Mouse (Mus musculus) embryonic facial prominence, embryonic 12.5 days (tissue): ENCODE data around the gene Pomt1. TPM values are rescaled to one million over a fixed set of nuclear protein-coding genes. Genes with fewer than 3 reads are reported as not detected.

ENCODE experiments used
- ATAC-seq: fragments of 200-750 bp; cut with Nextera tagmentation; 2 replicates; pipeline ENCODE4 v1.8.0; 2017; ENCODE audit not compliant: insufficient number of reproducible peaks, insufficient read depth, low FRiP score, low TSS enrichment
- H3K27ac ChIP-seq: fragments of 300-500 bp; sonication (generic); 2 replicates; pipeline ENCODE4 v1.5.1; 2016; ENCODE audit warnings: mild to moderate bottlenecking
- H3K27me3 ChIP-seq: fragments of 300-500 bp; sonication (generic); 2 replicates; pipeline ENCODE4 v1.6.1; 2016; ENCODE audit warnings: mild to moderate bottlenecking, moderate library complexity
- H3K36me3 ChIP-seq: fragments of 300-500 bp; sonication (generic); 2 replicates; pipeline ENCODE4 v1.6.1; 2016; ENCODE audit warnings: mild to moderate bottlenecking
- H3K4me1 ChIP-seq: fragments of 300-500 bp; sonication (generic); 2 replicates; pipeline ENCODE4 v1.6.1; 2016
- H3K4me2 ChIP-seq: fragments of 300-500 bp; sonication (generic); replicated peaks from 2 replicates; pipeline ENCODE4 v1.6.1; 2016; ENCODE audit warnings: mild to moderate bottlenecking, moderate library complexity
- H3K4me3 ChIP-seq: fragments of 300-500 bp; sonication (generic); 2 replicates; pipeline ENCODE4 v1.5.1; 2016; ENCODE audit warnings: mild to moderate bottlenecking
- H3K9ac ChIP-seq: fragments of 300-500 bp; sonication (generic); 2 replicates; pipeline ENCODE4 v1.6.1; 2016; ENCODE audit warnings: mild to moderate bottlenecking, moderate library complexity
- H3K9me3 ChIP-seq: fragments of 300-500 bp; sonication (generic); 2 replicates; pipeline ENCODE4 v1.6.1; 2016; ENCODE audit warnings: mild to moderate bottlenecking, moderate library complexity
- WGBS: fragments of 180-500 bp; shearing (Covaris S2); methylation state at CpG from one replicate; pipeline ENCODE4 v1.1.7; 2016; 5-methylcytosine and 5-hydroxymethylcytosine counted together
- polyA plus RNA-seq: library from polyadenylated mRNA; unstranded; fragments of >200 nt; fragmentation: Nextera tagmentation; extraction: Ambion mirVana; gene quantifications from 2 replicates; pipeline ENCODE4 v1.2.1, GENCODE M21; 2016

Pomt1 gene
- polyA plus RNA-seq, 1 experiment from 2014 or later = 30.2 TPM

- Histone ChIP-seq H3K27me3 (no peaks in the 10 kb centered on the region), H3K4me1 (no peaks in the 10 kb centered on the region), H3K4me2 (no peak overlapping the region), H3K36me3 (peaks cover 93% of the 10 kb centered on the region), H3K9ac (no peak overlapping the region), H3K4me3 (no peak overlapping the region), H3K27ac (no peak overlapping the region), H3K9me3 (no peaks in the 10 kb centered on the region)
- WGBS = 96% methylated on average over 1 of the region's 1 CpGs
- ATAC-seq = no peak
These were observed 28.7 kb upstream of the Pomt1 start for GRCm38 (mm10) chr2:32207682-32208081.

- WGBS = 88% methylated on average over 8 of the region's 8 CpGs
- H3K4me2 ChIP-seq = no peak overlapping the region
- H3K27ac ChIP-seq = no peak overlapping the region
- no peaks in the 10 kb centered on the region for H3K9me3 ChIP-seq
- peaks cover 95% of the 10 kb centered on the region for H3K36me3 ChIP-seq
- ATAC-seq = no peak
- no peak overlapping the region for H3K9ac ChIP-seq
- no peak overlapping the region for H3K4me3 ChIP-seq
- H3K4me1 ChIP-seq = no peaks in the 10 kb centered on the region
- no peaks in the 10 kb centered on the region for H3K27me3 ChIP-seq
These were observed 24.7 kb upstream of the Pomt1 start for GRCm38 (mm10) chr2:32211689-32212088.

GRCm38 (mm10) chr2:32213000-32213399 lies 23.4 kb upstream of the Pomt1 start:
- Histone ChIP-seq H3K4me2 (no peak overlapping the region), H3K36me3 (peaks cover 95% of the 10 kb centered on the region), H3K4me3 (no peak overlapping the region), H3K9ac (no peak overlapping the region), H3K27me3 (no peaks in the 10 kb centered on the region), H3K4me1 (no peaks in the 10 kb centered on the region), H3K27ac (no peak overlapping the region), H3K9me3 (no peaks in the 10 kb centered on the region)
- WGBS = 88% methylated on average over 10 of the region's 10 CpGs
- no peak for ATAC-seq

- Histone ChIP-seq H3K9ac (no peak overlapping the region), H3K4me1 (no peaks in the 10 kb centered on the region), H3K4me3 (no peak overlapping the region), H3K9me3 (no peaks in the 10 kb centered on the region), H3K4me2 (no peak overlapping the region), H3K27me3 (no peaks in the 10 kb centered on the region), H3K27ac (no peak overlapping the region), H3K36me3 (peaks cover 95% of the 10 kb centered on the region)
- ATAC-seq = no peak
- WGBS = 91% methylated on average over 10 of the region's 10 CpGs
These were observed 20.8 kb upstream of the Pomt1 start for GRCm38 (mm10) chr2:32215576-32215975.

GRCm38 (mm10) chr2:32216506-32216905 lies 19.9 kb upstream of the Pomt1 start:
- no peak overlapping the region for H3K9ac ChIP-seq
- 79% methylated on average over 10 of the region's 10 CpGs for WGBS
- no peaks in the 10 kb centered on the region for H3K27me3 ChIP-seq

GRCm38 (mm10) chr2:32217656-32218055 lies 18.7 kb upstream of the Pomt1 start:
- H3K36me3 ChIP-seq = peaks cover 100% of the 10 kb centered on the region
- no peak for ATAC-seq
- H3K9me3 ChIP-seq = no peaks in the 10 kb centered on the region
- H3K27ac ChIP-seq = no peak overlapping the region
- H3K9ac ChIP-seq = no peak overlapping the region
- H3K4me2 ChIP-seq = no peak overlapping the region
- no peaks in the 10 kb centered on the region for H3K27me3 ChIP-seq
- whole genome bisulfite sequencing = 91% methylated on average over 8 of the region's 8 CpGs
- H3K4me3 ChIP-seq = no peak overlapping the region
- H3K4me1 ChIP-seq = no peaks in the 10 kb centered on the region

More at GRCm38 (mm10) chr2:32216506-32216905, 19.9 kb upstream of the Pomt1 start:
- peaks cover 100% of the 10 kb centered on the region for H3K36me3 ChIP-seq
- no peak overlapping the region for H3K4me3 ChIP-seq
- H3K27ac ChIP-seq = no peak overlapping the region
- no peak for ATAC-seq
- no peak overlapping the region for H3K4me2 ChIP-seq
- H3K9me3 ChIP-seq = no peaks in the 10 kb centered on the region
- H3K4me1 ChIP-seq = no peaks in the 10 kb centered on the region

- no peak overlapping the region for H3K9ac ChIP-seq
- H3K9me3 ChIP-seq = no peaks in the 10 kb centered on the region
- no peak overlapping the region for H3K4me3 ChIP-seq
- H3K27me3 ChIP-seq = no peaks in the 10 kb centered on the region
- H3K4me1 ChIP-seq = no peaks in the 10 kb centered on the region
- H3K27ac ChIP-seq = no peak overlapping the region
- H3K4me2 ChIP-seq = no peak overlapping the region
- WGBS = 93% methylated on average over 5 of the region's 5 CpGs
- ATAC-seq = no peak
- peaks cover 99% of the 10 kb centered on the region for H3K36me3 ChIP-seq
These were observed 18.3 kb upstream of the Pomt1 start for GRCm38 (mm10) chr2:32218113-32218512.

- H3K27ac ChIP-seq = no peak overlapping the region
- H3K4me2 ChIP-seq = no peak overlapping the region
- WGBS = 90% methylated on average over 11 of the region's 11 CpGs
- no peak overlapping the region for H3K4me3 ChIP-seq
- H3K4me1 ChIP-seq = no peaks in the 10 kb centered on the region
- H3K36me3 ChIP-seq = peaks cover 99% of the 10 kb centered on the region
- H3K9me3 ChIP-seq = no peaks in the 10 kb centered on the region
- H3K9ac ChIP-seq = no peak overlapping the region
- no peak for ATAC-seq
- no peaks in the 10 kb centered on the region for H3K27me3 ChIP-seq
These were observed 17.7 kb upstream of the Pomt1 start for GRCm38 (mm10) chr2:32218541-32219334.

GRCm38 (mm10) chr2:32219501-32219900 lies 16.9 kb upstream of the Pomt1 start:
- 94% methylated on average over 14 of the region's 14 CpGs for WGBS
- H3K4me2 ChIP-seq = no peak overlapping the region
- no peak overlapping the region for H3K9ac ChIP-seq
- no peaks in the 10 kb centered on the region for H3K9me3 ChIP-seq
- H3K27me3 ChIP-seq = no peaks in the 10 kb centered on the region
- H3K4me3 ChIP-seq = no peak overlapping the region
- no peak overlapping the region for H3K27ac ChIP-seq
- no peaks in the 10 kb centered on the region for H3K4me1 ChIP-seq
- no peak for ATAC-seq
- H3K36me3 ChIP-seq = peaks cover 99% of the 10 kb centered on the region

- no peaks in the 10 kb centered on the region for H3K9me3 ChIP-seq
- no peak overlapping the region for H3K4me3 ChIP-seq
- ATAC-seq = no peak
- WGBS = 92% methylated on average over 6 of the region's 6 CpGs
- H3K4me2 ChIP-seq = no peak overlapping the region
- H3K27me3 ChIP-seq = no peaks in the 10 kb centered on the region
- no peaks in the 10 kb centered on the region for H3K4me1 ChIP-seq
- no peak overlapping the region for H3K27ac ChIP-seq
- H3K9ac ChIP-seq = no peak overlapping the region
- H3K36me3 ChIP-seq = peaks cover 99% of the 10 kb centered on the region
These were observed 16.4 kb upstream of the Pomt1 start for GRCm38 (mm10) chr2:32220021-32220420.

- Histone ChIP-seq H3K27me3 (no peaks in the 10 kb centered on the region), H3K4me3 (no peak overlapping the region), H3K9me3 (no peaks in the 10 kb centered on the region), H3K27ac (no peak overlapping the region), H3K4me1 (no peaks in the 10 kb centered on the region), H3K4me2 (no peak overlapping the region), H3K9ac (no peak overlapping the region), H3K36me3 (peaks cover 99% of the 10 kb centered on the region)
- WGBS = 88% methylated on average over 10 of the region's 10 CpGs
- ATAC-seq = no peak
These were observed 15.4 kb upstream of the Pomt1 start for GRCm38 (mm10) chr2:32220969-32221368.

- ATAC-seq = no peak
- no peak overlapping the region for H3K27ac ChIP-seq
- peaks cover 99% of the 10 kb centered on the region for H3K36me3 ChIP-seq
- no peaks in the 10 kb centered on the region for H3K27me3 ChIP-seq
- no peaks in the 10 kb centered on the region for H3K9me3 ChIP-seq
- WGBS = 90% methylated on average over 7 of the region's 7 CpGs
- no peaks in the 10 kb centered on the region for H3K4me1 ChIP-seq
- no peak overlapping the region for H3K4me2 ChIP-seq
- no peak overlapping the region for H3K4me3 ChIP-seq
- H3K9ac ChIP-seq = no peak overlapping the region
These were observed 14.8 kb upstream of the Pomt1 start for GRCm38 (mm10) chr2:32221577-32221976.
